Mouse (Mus musculus) neural tube, embryonic 14.5 days (tissue): ENCODE results near the gene Cmpk2. TPM values are rescaled to one million over a fixed set of nuclear protein-coding genes. Genes with fewer than 3 reads are reported as not detected.

ENCODE experiments used
- ATAC-seq: fragments of 200-750 bp; cut with Nextera tagmentation; 2 replicates; pipeline ENCODE4 v1.8.0; 2017; ENCODE audit warnings: low read depth, mild to moderate bottlenecking, moderate TSS enrichment, moderate library complexity
- H3K27ac ChIP-seq: fragments of 300-500 bp; sonication (generic); 2 replicates; pipeline ENCODE4 v1.5.1; 2014; ENCODE audit warnings: low read depth, mild to moderate bottlenecking, control low read depth, low read length, moderate library complexity, mixed read lengths
- H3K27me3 ChIP-seq: fragments of 300-500 bp; sonication (generic); 2 replicates; pipeline ENCODE4 v1.6.1; 2014; ENCODE audit warnings: low read length; ENCODE audit not compliant: control insufficient read depth, insufficient read depth
- H3K36me3 ChIP-seq: fragments of 300-500 bp; sonication (generic); 2 replicates; pipeline ENCODE4 v1.6.1; 2014; ENCODE audit warnings: low read length, mixed read lengths; ENCODE audit not compliant: control insufficient read depth, insufficient read depth
- H3K4me1 ChIP-seq: fragments of 300-500 bp; sonication (generic); 2 replicates; pipeline ENCODE4 v1.6.1; 2014; ENCODE audit warnings: low read length; ENCODE audit not compliant: control insufficient read depth, insufficient read depth
- H3K4me2 ChIP-seq: fragments of 300-500 bp; sonication (generic); 2 replicates; pipeline ENCODE4 v1.6.1; 2014; ENCODE audit warnings: mild to moderate bottlenecking, low read depth, low read length, control low read depth
- H3K4me3 ChIP-seq: fragments of 300-500 bp; sonication (generic); 2 replicates; pipeline ENCODE4 v1.5.1; 2014; ENCODE audit warnings: low read depth, low read length, control low read depth, mixed read lengths
- H3K9ac ChIP-seq: fragments of 300-500 bp; sonication (generic); replicated peaks from 2 replicates; pipeline ENCODE4 v1.6.1; 2014; ENCODE audit warnings: low read depth, mild to moderate bottlenecking, control low read depth, low read length, mixed read lengths
- H3K9me3 ChIP-seq: fragments of 300-500 bp; sonication (generic); 2 replicates; pipeline ENCODE4 v1.6.1; 2016; ENCODE audit warnings: low read length; ENCODE audit not compliant: control insufficient read depth
- WGBS: fragments of 180-500 bp; shearing (Covaris S2); extraction: QIAGEN DNeasy Blood & Tissue Kit; methylation state at CpG from one replicate; pipeline ENCODE4 v1.1.7; 2014; 5-methylcytosine and 5-hydroxymethylcytosine counted together
- polyA plus RNA-seq: library from polyadenylated mRNA; unstranded; fragments of >200 nt; fragmentation: Nextera tagmentation; extraction: Ambion mirVana; gene quantifications from 2 replicates; pipeline ENCODE4 v1.2.1, GENCODE M21; 2014

Gene Cmpk2
- polyA plus RNA-seq, 1 experiment from 2014 or later: 22.9 TPM

DNA sequence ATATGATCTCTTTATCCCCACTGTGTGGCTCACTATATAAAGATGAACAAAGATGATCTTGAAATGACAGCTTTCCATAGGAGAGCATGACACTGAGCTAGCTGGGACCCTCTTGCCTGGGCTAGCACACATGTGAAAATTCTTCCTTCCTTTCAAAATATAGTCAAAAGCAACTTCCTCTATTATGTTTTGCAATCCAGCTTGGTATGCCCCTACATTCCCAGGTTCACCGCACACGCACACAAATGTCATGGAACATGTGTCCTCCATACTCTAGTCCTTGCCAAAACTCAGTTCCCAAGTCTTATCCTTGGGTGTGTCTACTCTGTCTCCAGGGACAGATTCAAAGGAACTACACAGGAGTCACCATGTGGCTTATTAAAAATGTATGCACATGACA is 19.5 kb upstream of the Cmpk2 start:
- no peak overlapping the region for H3K4me2 ChIP-seq
- H3K27ac ChIP-seq: no peak overlapping the region

DNA sequence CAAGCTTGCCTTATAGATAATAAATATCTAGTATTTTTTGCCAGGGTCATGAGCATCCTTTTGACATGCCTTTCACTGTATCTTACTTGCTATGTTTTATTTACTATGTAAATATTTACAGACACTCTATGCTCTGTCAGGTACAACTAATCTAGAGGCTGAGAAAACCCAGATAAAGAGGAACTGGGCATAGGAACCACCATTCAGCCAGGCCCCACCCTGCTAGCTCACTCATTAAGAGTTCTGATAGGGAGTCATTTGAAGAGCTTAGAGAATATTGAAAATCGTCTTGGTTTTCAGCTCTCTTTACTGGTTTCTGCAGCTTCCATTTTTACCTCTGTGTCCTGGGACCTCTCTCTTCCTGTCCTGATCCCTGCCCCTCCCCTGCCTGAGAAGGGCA is 17.9 kb upstream of the Cmpk2 start:
- H3K4me3 ChIP-seq: no peak overlapping the region
- H3K36me3 ChIP-seq: no peaks in the 10 kb centered on the region
- no peak overlapping the region for H3K4me2 ChIP-seq
- no peaks in the 10 kb centered on the region for H3K27me3 ChIP-seq
- no peaks in the 10 kb centered on the region for H3K4me1 ChIP-seq
- no peaks in the 10 kb centered on the region for H3K9me3 ChIP-seq
- ATAC-seq: no peak
- H3K27ac ChIP-seq: no peak overlapping the region
- H3K9ac ChIP-seq: no peak overlapping the region
- 64% methylated on average over 1 of the region's 1 CpGs for WGBS

More for the DNA sequence above, 19.5 kb upstream of the Cmpk2 start:
- Histone ChIP-seq H3K4me3 (no peak overlapping the region), H3K9me3 (no peaks in the 10 kb centered on the region), H3K9ac (no peak overlapping the region), H3K36me3 (no peaks in the 10 kb centered on the region), H3K27me3 (no peaks in the 10 kb centered on the region), H3K4me1 (no peaks in the 10 kb centered on the region)
- 95% methylated on average over 2 of the region's 2 CpGs for WGBS
- no peak for ATAC-seq

- no peak overlapping the region for H3K27ac ChIP-seq
- ATAC-seq: no peak
These were observed 16.1 kb upstream of the Cmpk2 start for GRCm38 (mm10) chr12:26452951-26453350.

GRCm38 (mm10) chr12:26454682-26455081 is 14.3 kb upstream of the Cmpk2 start:
- H3K27ac ChIP-seq: no peak overlapping the region
- no peak for ATAC-seq
- no peak overlapping the region for H3K9ac ChIP-seq
- H3K4me2 ChIP-seq: no peak overlapping the region
- no peak overlapping the region for H3K4me3 ChIP-seq
- H3K27me3 ChIP-seq: no peaks in the 10 kb centered on the region
- H3K9me3 ChIP-seq: no peaks in the 10 kb centered on the region
- no peaks in the 10 kb centered on the region for H3K36me3 ChIP-seq
- WGBS: 68% methylated on average over 5 of the region's 5 CpGs
- H3K4me1 ChIP-seq: no peaks in the 10 kb centered on the region

More at GRCm38 (mm10) chr12:26452951-26453350, 16.1 kb upstream of the Cmpk2 start:
- no peak overlapping the region for H3K9ac ChIP-seq
- H3K4me2 ChIP-seq: no peak overlapping the region
- H3K27me3 ChIP-seq: no peaks in the 10 kb centered on the region
- 79% methylated on average over 4 of the region's 4 CpGs for WGBS
- no peaks in the 10 kb centered on the region for H3K36me3 ChIP-seq
- no peak overlapping the region for H3K4me3 ChIP-seq
- no peaks in the 10 kb centered on the region for H3K4me1 ChIP-seq
- no peaks in the 10 kb centered on the region for H3K9me3 ChIP-seq

DNA sequence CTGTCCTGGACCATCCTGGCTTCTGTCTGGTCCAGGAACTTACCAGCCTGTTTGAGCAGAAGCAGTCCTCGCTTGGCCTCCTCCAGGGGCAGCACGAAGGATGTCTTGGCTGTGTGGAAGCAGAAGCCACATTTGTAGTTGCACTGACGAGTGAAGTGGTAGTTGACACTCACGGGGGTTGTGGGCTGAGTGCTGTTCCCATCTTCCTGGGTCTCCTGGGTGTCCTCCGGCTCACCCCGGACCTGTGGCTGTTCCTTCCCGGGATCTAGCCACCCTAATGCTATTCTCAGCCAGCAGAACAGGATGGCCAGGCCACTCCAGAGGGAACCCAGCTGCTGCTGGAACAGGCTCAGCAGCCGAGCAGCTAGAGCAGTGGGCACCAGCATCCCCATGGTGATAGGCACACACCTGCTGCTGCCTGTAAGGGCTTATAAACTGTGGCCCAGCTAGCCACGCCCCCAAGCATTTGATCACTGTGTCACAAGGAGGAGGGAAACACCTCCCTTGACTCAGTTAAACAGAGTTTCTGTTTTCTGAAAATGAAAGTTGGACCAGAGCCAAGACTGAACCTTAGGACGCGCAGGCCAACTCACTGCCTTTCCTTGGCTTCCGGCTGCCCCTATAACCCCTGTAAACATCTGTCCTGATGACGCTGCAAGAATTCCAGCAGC is 12.8 kb upstream of the Cmpk2 start, which contains the start of gene Rsad2:
TSS of gene Rsad2 (minus strand) at position 425 of the 671 bp plus-strand sequence.
- Histone ChIP-seq H3K9ac (no peak within 1 kb of the TSS), H3K36me3 (no peaks in the 10 kb centered on the region), H3K27ac (no peak within 1 kb of the TSS), H3K9me3 (no peaks in the 10 kb centered on the region), H3K27me3 (no peaks in the 10 kb centered on the region), H3K4me2 (peak within 1 kb of the TSS; percentile 20; the same call in 1 of the 2 replicates), H3K4me3 (no peak within 1 kb of the TSS), H3K4me1 (no peaks in the 10 kb centered on the region)
- peak; percentile 80; the same call in 1 of the 2 replicates for ATAC-seq
- WGBS: 40% methylated on average over 13 of the region's 13 CpGs

- Histone ChIP-seq H3K27me3 (no peaks in the 10 kb centered on the region), H3K4me3 (no peak overlapping the region), H3K36me3 (no peaks in the 10 kb centered on the region), H3K9me3 (no peaks in the 10 kb centered on the region), H3K27ac (no peak overlapping the region), H3K4me2 (no peak overlapping the region), H3K4me1 (no peaks in the 10 kb centered on the region), H3K9ac (no peak overlapping the region)
- WGBS: 70% methylated on average over 2 of the region's 2 CpGs
- no peak for ATAC-seq
These were observed 8.9 kb upstream of the Cmpk2 start for GRCm38 (mm10) chr12:26460091-26460490.

DNA sequence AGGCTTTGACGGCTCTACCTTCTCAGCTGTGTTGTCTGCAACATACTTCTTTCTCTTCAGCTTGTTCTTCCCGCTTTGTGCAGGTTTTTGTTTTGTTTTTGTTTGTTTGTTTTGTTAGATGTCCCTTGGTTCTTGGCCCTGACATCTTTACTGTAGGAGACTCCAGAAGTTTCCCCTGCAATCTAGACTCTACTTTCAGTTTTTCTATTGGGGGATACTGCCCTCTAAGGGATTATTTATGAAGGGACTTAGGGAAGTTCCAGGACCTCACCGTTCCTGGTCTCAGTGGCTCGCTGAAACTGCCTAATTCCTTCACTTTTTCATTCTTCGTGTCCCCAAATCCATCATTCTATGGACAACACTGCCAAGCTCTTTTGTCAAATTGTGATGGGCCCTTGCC is 3.4 kb upstream of the Cmpk2 start:
- no peaks in the 10 kb centered on the region for H3K4me1 ChIP-seq
- H3K4me2 ChIP-seq: no peak overlapping the region
- no peak for ATAC-seq
- H3K36me3 ChIP-seq: no peaks in the 10 kb centered on the region
- H3K27me3 ChIP-seq: no peaks in the 10 kb centered on the region
- H3K9ac ChIP-seq: no peak overlapping the region
- no peak overlapping the region for H3K4me3 ChIP-seq
- no peak overlapping the region for H3K27ac ChIP-seq
- 60% methylated on average over 5 of the region's 5 CpGs for WGBS
- H3K9me3 ChIP-seq: no peaks in the 10 kb centered on the region

- no peaks in the 10 kb centered on the region for H3K36me3 ChIP-seq
- peak overlapping the region; percentile 89 for H3K4me2 ChIP-seq
- peak overlapping the region; percentile 78 for H3K9ac ChIP-seq
- 26% methylated on average over 6 of the region's 6 CpGs for WGBS
- H3K4me1 ChIP-seq: no peaks in the 10 kb centered on the region
- no peak for ATAC-seq
- H3K9me3 ChIP-seq: no peaks in the 10 kb centered on the region
- no peaks in the 10 kb centered on the region for H3K27me3 ChIP-seq
- H3K27ac ChIP-seq: peak overlapping the region; percentile 89
- H3K4me3 ChIP-seq: peak overlapping the region; percentile 53
These were observed 1.0 kb downstream of the Cmpk2 start for GRCm38 (mm10) chr12:26470042-26470409.

GRCm38 (mm10) chr12:26471376-26471775 is 2.4 kb downstream of the Cmpk2 start:
- Histone ChIP-seq H3K4me3 (no peak overlapping the region), H3K9me3 (no peaks in the 10 kb centered on the region), H3K36me3 (no peaks in the 10 kb centered on the region), H3K4me2 (no peak overlapping the region), H3K4me1 (no peaks in the 10 kb centered on the region), H3K27me3 (no peaks in the 10 kb centered on the region), H3K9ac (no peak overlapping the region), H3K27ac (no peak overlapping the region)
- ATAC-seq: no peak
- WGBS: 74% methylated on average over 3 of the region's 3 CpGs
